Comparison of ENCODE assay signal across 7 mouse cellular contexts in genomic region chr5:57716421-57717237, GRCm38 (mm10). TPM values are rescaled to one million over a fixed set of nuclear protein-coding genes. Genes with fewer than 3 reads are reported as not detected.
DNase-seq lines count a peak whose midpoint lies in the region; ATAC-seq and TF ChIP-seq lines count a peak whose summit lies in the region.

No protein-coding gene starts in this region.

- peak overlapping the region; percentile 83 for H3K27ac ChIP-seq in gastrocnemius, adult 2 months
- H3K27ac ChIP-seq in intestine, embryonic 15.5 days = peak overlapping the region; percentile 91
- H3K27ac ChIP-seq in midbrain, embryonic 13.5 days = peak overlapping the region; percentile 91
- H3K27ac ChIP-seq in stomach, postnatal 0 days (replicated peaks) = peak overlapping the region; percentile 90

- H3K9ac ChIP-seq in intestine, embryonic 15.5 days = peak overlapping the region; percentile 58
- peak overlapping the region; percentile 81 for H3K9ac ChIP-seq in midbrain, embryonic 13.5 days (replicated peaks)
- H3K9ac ChIP-seq in stomach, postnatal 0 days (ENCODE audit: low read length) = peak overlapping the region; percentile 58

- TF ChIP-seq EP300 in stomach, postnatal 0 days (optimal IDR thresholded peaks at IDR 0.05) = no peak

- peak; percentile 24 for ATAC-seq in intestine, embryonic 15.5 days
- ATAC-seq in midbrain, embryonic 13.5 days = peak; percentile 1; the same call in 1 of the 2 replicates
- peak; percentile 25; the same call in 1 of the 2 replicates for ATAC-seq in stomach, postnatal 0 days (ENCODE audit: low FRiP score, low TSS enrichment)

- WGBS in intestine, embryonic 15.5 days = 0% methylated on average over 29 of the region's 29 CpGs
- under 1% methylated on average over 29 of the region's 29 CpGs for WGBS in midbrain, embryonic 13.5 days
- WGBS in stomach, postnatal 0 days = under 1% methylated on average over 29 of the region's 29 CpGs

- TF ChIP-seq CTCF in gastrocnemius, adult 2 months (IDR thresholded peaks at IDR 0.05) = no peak
- TF ChIP-seq CTCF in stomach, postnatal 0 days (IDR thresholded peaks at IDR 0.05; ENCODE audit: low read depth) = peak; percentile 55

- H3K4me1 ChIP-seq in intestine, embryonic 15.5 days (replicated peaks) = peaks cover 13% of the 10 kb centered on the region; the same call in 1 of the 2 replicates
- H3K4me1 ChIP-seq in midbrain, embryonic 13.5 days (replicated peaks) = peaks cover 19% of the 10 kb centered on the region
- H3K4me1 ChIP-seq in stomach, postnatal 0 days (replicated peaks; ENCODE audit: control insufficient read depth, insufficient read depth) = no peaks in the 10 kb centered on the region

- H3K27me3 ChIP-seq in intestine, embryonic 15.5 days (replicated peaks) = no peaks in the 10 kb centered on the region
- H3K27me3 ChIP-seq in midbrain, embryonic 13.5 days = peaks cover 5% of the 10 kb centered on the region; the same call in 1 of the 2 replicates
- peaks cover 2% of the 10 kb centered on the region; the same call in 1 of the 2 replicates for H3K27me3 ChIP-seq in stomach, postnatal 0 days (ENCODE audit: control insufficient read depth, insufficient read depth, low read length)

- H3K36me3 ChIP-seq in intestine, embryonic 15.5 days = no peaks in the 10 kb centered on the region
- H3K36me3 ChIP-seq in midbrain, embryonic 13.5 days = no peaks in the 10 kb centered on the region
- H3K36me3 ChIP-seq in stomach, postnatal 0 days (ENCODE audit: control insufficient read depth, insufficient read depth, low read length) = no peaks in the 10 kb centered on the region

- peak overlapping the region; percentile 93 for H3K4me2 ChIP-seq in intestine, embryonic 15.5 days (replicated peaks)
- peak overlapping the region; percentile 88 for H3K4me2 ChIP-seq in midbrain, embryonic 13.5 days (replicated peaks)
- H3K4me2 ChIP-seq in stomach, postnatal 0 days (replicated peaks; ENCODE audit: low read depth) = peak overlapping the region; percentile 80

- intact Hi-C loops in gastrocnemius, adult 2 months (cut with DNase I) = no loop called here
- intact Hi-C loops in left cerebral cortex, postnatal 36 days (cut with DNase I) = loop anchor here (5.0 to 10.0 kb wide), 3 partner anchors 238 to 1021 kb away; no protein-coding TSS in a partner anchor

- peak; percentile 67 for DNase-seq in ZHBTc4 (ENCODE audit: low read depth, low spot score)
- DNase-seq in cerebellum, postnatal 14 days = peak; percentile 32 to 57
- peak; percentile 57 for DNase-seq in gastrocnemius, adult 2 months
- DNase-seq in left cerebral cortex, postnatal 36 days (ENCODE audit: low spot score in 2 of 2) = peak; percentile 61 to 65
- peak; percentile 30 for DNase-seq in stomach, postnatal 0 days (ENCODE audit: low spot score)

- no peaks in the 10 kb centered on the region for H3K9me3 ChIP-seq in intestine, embryonic 15.5 days
- no peaks in the 10 kb centered on the region for H3K9me3 ChIP-seq in midbrain, embryonic 13.5 days
- H3K9me3 ChIP-seq in stomach, postnatal 0 days (ENCODE audit: control insufficient read depth, low read length) = no peaks in the 10 kb centered on the region

- H3K4me3 ChIP-seq in gastrocnemius, adult 2 months = peak overlapping the region; percentile 84
- H3K4me3 ChIP-seq in intestine, embryonic 15.5 days (replicated peaks) = peak overlapping the region; percentile 58
- peak overlapping the region; percentile 76 for H3K4me3 ChIP-seq in midbrain, embryonic 13.5 days (replicated peaks)
- H3K4me3 ChIP-seq in stomach, postnatal 0 days (ENCODE audit: low read depth, low read length) = peak overlapping the region; percentile 64

RNA-seq across cellular contexts. Expression of gene Pcdh7, which starts 1.1 kb away (rescaled TPM):
- total RNA-seq in gastrocnemius, adult 2 months (2021) = 1 to 10 TPM; 2.3 to 2.9 TPM
- polyA plus RNA-seq in intestine, embryonic 15.5 days (2015; fragmentation: Nextera tagmentation; extraction: Ambion mirVana) = 5.8 and 6.4 TPM in 2 replicates
- total RNA-seq in left cerebral cortex, postnatal 36 days (2021) = 100 to 1,000 TPM; 152 to 173 TPM
- polyA plus RNA-seq in midbrain, embryonic 13.5 days (2015; fragmentation: Nextera tagmentation; extraction: Ambion mirVana) = 13.5 and 14.3 TPM in 2 replicates
- 6.4 and 6.7 TPM in 2 replicates for polyA plus RNA-seq in stomach, postnatal 0 days (2015; fragmentation: Nextera tagmentation; extraction: Ambion mirVana)

Comparison
In these comparisons a context has a peak if more than half of its experiments do, and no peak if none do; other contexts are left out.
1. Peak in every context shown above with its lines: DNase-seq, ATAC-seq, H3K4me3 ChIP-seq and H3K27ac ChIP-seq.